Mouse (Mus musculus): ENCODE measurements around the gene Dgcr6. TPM values are rescaled to one million over a fixed set of nuclear protein-coding genes. Genes with fewer than 3 reads are reported as not detected.

Dgcr6 gene
- total and polyA plus RNA-seq, 3 experiments, result 41.4 to 46.7 (median 41.4) TPM

DNA sequence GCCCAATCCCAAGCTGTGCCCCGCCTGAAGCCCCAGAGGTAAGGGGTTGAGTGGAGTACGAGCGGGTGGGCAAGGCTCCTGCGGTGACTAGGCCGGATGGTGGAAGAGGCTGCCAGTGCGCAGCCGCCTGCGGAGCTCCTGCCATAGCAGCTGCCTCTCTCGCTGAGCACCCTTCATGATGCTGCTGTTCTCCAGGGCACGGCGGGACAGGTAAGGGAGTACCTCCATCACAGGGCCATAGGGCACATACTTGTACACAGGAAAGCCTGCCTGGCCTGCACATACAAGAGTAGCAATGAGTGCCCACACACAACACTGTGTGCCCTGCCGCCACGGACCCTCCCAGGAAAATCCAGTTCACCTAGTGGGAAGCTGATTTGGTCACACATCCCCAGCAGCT is 19.4 kb downstream of the Dgcr6 start:
- WGBS, result 97% methylated on average over 13 of the region's 13 CpGs
- H3K4me1 ChIP-seq (ENCODE audit: control insufficient read depth, insufficient read depth, low read length), result peaks cover 3% of the 10 kb centered on the region
- no peak overlapping the region for H3K27ac ChIP-seq
- TF ChIP-seq EP300 (IDR thresholded peaks at IDR 0.05; ENCODE audit: insufficient read depth, low read depth, low read length), result no peak
- no peak for TF ChIP-seq CTCF (IDR thresholded peaks at IDR 0.05)
- no peak for TF ChIP-seq POLR2A (IDR thresholded peaks at IDR 0.05; ENCODE audit: insufficient read depth, low read depth, low read length)
- H3K27me3 ChIP-seq (ENCODE audit: control insufficient read depth, insufficient read depth, low read length), result no peaks in the 10 kb centered on the region
- peaks cover 1% of the 10 kb centered on the region; the same call in 1 of the 2 replicates for H3K36me3 ChIP-seq (ENCODE audit: control insufficient read depth, insufficient read depth, low read length)
- intact Hi-C loops (cut with DNase I), result no loop called here
- no peak overlapping the region for H3K9ac ChIP-seq (ENCODE audit: low read depth, low read length)
- DNase-seq, result no peak
- H3K4me3 ChIP-seq, result no peak overlapping the region
- no peaks in the 10 kb centered on the region for H3K79me2 ChIP-seq (replicated peaks; ENCODE audit: control insufficient read depth, insufficient read depth, low read length)

DNA sequence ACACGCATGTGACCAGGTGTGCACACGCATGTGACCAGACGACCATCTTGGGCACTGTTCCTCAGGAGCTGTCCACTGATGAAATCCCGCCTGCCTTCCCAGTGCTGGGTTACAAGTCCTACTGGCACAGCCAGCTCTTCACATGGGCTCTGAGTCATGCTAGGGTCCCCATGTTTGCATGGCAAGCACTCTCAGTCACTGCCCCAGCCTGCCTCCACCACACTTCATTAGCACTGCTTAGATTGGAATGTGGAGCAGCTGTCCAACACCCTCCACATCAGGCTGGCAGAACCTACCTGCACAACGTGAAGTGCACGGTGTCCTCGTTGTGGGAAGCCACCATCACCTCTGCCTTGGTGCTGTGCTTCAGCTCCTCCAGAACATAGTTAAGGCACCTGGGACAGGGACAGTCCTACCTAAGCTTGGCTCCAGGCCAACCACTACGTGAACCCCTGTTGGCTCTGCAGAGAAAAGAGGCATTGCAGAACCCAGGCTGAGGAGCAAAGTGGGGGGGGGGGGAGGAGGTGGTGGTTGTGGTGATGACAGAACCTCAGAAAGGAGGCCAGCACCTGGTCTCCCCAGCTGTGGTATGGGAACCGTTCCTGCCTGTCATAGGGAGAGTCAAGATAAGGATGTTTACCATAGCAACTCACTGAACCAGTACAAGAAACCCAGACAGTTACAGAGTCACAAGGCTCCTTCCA is 20.8 kb downstream of the Dgcr6 start:
- intact Hi-C loops (cut with DNase I), result no loop called here
- H3K79me2 ChIP-seq (replicated peaks; ENCODE audit: control insufficient read depth, insufficient read depth, low read length), result no peaks in the 10 kb centered on the region
- no peak overlapping the region for H3K4me3 ChIP-seq
- H3K4me1 ChIP-seq (ENCODE audit: control insufficient read depth, insufficient read depth, low read length), result peaks cover 6% of the 10 kb centered on the region
- no peaks in the 10 kb centered on the region for H3K27me3 ChIP-seq (ENCODE audit: control insufficient read depth, insufficient read depth, low read length)
- no peak for DNase-seq
- TF ChIP-seq CTCF (IDR thresholded peaks at IDR 0.05) (no peak), EP300 (IDR thresholded peaks at IDR 0.05; ENCODE audit: insufficient read depth, low read depth, low read length) (no peak), POLR2A (IDR thresholded peaks at IDR 0.05; ENCODE audit: insufficient read depth, low read depth, low read length) (no peak)
- WGBS, result 70% methylated on average over 9 of the region's 9 CpGs
- no peaks in the 10 kb centered on the region for H3K36me3 ChIP-seq (ENCODE audit: control insufficient read depth, insufficient read depth, low read length)
- no peak overlapping the region for H3K9ac ChIP-seq (ENCODE audit: low read depth, low read length)
- H3K27ac ChIP-seq, result no peak overlapping the region

DNA sequence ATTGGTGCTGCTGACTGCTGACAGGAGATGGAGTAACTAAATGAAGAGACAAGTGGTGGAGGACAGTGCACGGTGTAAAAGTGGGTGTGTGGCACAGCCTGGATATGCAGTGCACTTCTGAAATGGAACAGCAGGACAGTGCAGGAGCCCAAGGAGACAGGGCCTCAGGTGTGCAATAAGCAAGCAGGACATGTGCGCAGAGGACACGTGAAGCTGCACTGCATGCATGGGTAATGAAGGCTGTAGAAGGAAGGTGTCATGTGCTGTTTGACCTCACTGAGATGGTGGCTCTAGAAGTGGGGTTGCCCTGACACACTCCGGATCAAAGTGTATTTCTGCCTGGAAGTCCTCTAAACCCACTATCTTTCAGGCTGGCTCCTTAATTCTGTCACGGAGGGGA is 22.0 kb downstream of the Dgcr6 start:
- WGBS, result 75% methylated on average over 5 of the region's 5 CpGs
- Histone ChIP-seq H3K4me1 (ENCODE audit: control insufficient read depth, insufficient read depth, low read length) (peaks cover 6% of the 10 kb centered on the region), H3K27ac (no peak overlapping the region), H3K27me3 (ENCODE audit: control insufficient read depth, insufficient read depth, low read length) (no peaks in the 10 kb centered on the region), H3K36me3 (ENCODE audit: control insufficient read depth, insufficient read depth, low read length) (no peaks in the 10 kb centered on the region), H3K79me2 (replicated peaks; ENCODE audit: control insufficient read depth, insufficient read depth, low read length) (no peaks in the 10 kb centered on the region), H3K4me3 (no peak overlapping the region), H3K9ac (ENCODE audit: low read depth, low read length) (no peak overlapping the region)
- DNase-seq, result no peak
- intact Hi-C loops (cut with DNase I), result no loop called here
- TF ChIP-seq POLR2A (IDR thresholded peaks at IDR 0.05; ENCODE audit: insufficient read depth, low read depth, low read length) (no peak), CTCF (IDR thresholded peaks at IDR 0.05) (no peak), EP300 (IDR thresholded peaks at IDR 0.05; ENCODE audit: insufficient read depth, low read depth, low read length) (no peak)

DNA sequence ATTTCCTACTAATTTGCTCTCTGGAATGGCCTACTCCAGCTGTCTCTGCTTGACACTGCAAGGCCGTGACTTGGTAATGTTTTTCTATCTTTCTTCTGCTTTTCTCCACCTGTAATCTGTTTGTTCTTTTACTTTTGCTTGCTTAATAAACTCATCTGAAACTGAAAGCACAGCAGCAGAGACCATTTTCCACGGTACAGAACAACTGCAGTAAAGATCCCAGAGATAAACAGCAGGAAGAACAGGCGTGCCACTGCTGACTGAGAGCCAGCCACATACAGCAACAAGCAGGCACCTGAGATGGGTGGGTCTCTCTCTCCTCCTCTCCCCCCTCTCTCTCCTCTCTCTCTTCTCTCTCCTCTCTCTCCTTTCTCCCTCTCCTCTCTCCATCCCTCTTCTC is 22.5 kb downstream of the Dgcr6 start:
- intact Hi-C loops (cut with DNase I), result no loop called here
- WGBS, result 42% methylated on average over 3 of the region's 3 CpGs

DNA sequence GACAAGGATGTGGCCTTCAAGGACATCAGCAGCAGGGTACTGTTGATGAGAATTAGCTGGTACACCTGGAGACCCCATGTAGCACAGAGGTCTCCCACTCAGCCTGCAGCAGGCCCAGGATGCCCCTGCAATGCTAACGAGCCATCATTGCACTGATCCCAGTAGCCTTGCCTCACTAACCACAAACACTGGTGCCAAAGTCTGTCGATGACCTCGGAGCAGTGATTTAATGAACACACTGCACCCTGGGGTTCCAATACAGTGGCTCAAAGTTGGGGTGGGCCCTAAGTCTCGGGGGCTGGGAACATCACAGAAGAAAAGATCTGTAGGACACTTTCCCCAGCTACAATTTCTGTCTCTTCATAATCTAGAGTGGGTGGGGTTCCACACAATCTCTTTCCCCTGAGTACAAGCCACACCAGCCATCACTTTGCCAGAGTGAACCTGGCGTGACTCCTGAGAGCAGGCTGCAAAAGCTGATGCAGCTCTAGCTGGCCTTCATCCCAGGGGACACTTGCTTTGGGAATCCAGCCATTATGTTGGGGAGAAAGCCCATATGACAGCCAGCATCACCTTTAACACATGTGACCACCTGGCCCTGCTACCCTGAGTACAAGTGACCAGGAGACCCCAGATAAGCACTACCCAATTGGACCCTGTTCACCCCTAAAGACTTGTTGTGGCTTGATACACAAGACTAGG is 25.8 kb downstream of the Dgcr6 start:
- H3K36me3 ChIP-seq (ENCODE audit: control insufficient read depth, insufficient read depth, low read length), result no peaks in the 10 kb centered on the region
- H3K79me2 ChIP-seq (replicated peaks; ENCODE audit: control insufficient read depth, insufficient read depth, low read length), result no peaks in the 10 kb centered on the region
- intact Hi-C loops (cut with DNase I), result no loop called here
- H3K27me3 ChIP-seq (ENCODE audit: control insufficient read depth, insufficient read depth, low read length), result no peaks in the 10 kb centered on the region
- H3K4me3 ChIP-seq, result no peak overlapping the region
- no peak for TF ChIP-seq CTCF (IDR thresholded peaks at IDR 0.05)
- TF ChIP-seq EP300 (IDR thresholded peaks at IDR 0.05; ENCODE audit: insufficient read depth, low read depth, low read length), result peak; percentile 68
- H3K4me1 ChIP-seq (ENCODE audit: control insufficient read depth, insufficient read depth, low read length), result peaks cover 8% of the 10 kb centered on the region
- H3K27ac ChIP-seq, result no peak overlapping the region; the same call in 1 of the 2 replicates
- WGBS, result 65% methylated on average over 5 of the region's 5 CpGs
- H3K9ac ChIP-seq (ENCODE audit: low read depth, low read length), result no peak overlapping the region
- peak; percentile 41 to 53 for DNase-seq

More for the DNA sequence above, 22.5 kb downstream of the Dgcr6 start:
- Histone ChIP-seq H3K79me2 (replicated peaks; ENCODE audit: control insufficient read depth, insufficient read depth, low read length) (no peaks in the 10 kb centered on the region), H3K36me3 (ENCODE audit: control insufficient read depth, insufficient read depth, low read length) (no peaks in the 10 kb centered on the region), H3K27me3 (ENCODE audit: control insufficient read depth, insufficient read depth, low read length) (no peaks in the 10 kb centered on the region), H3K4me3 (no peak overlapping the region), H3K9ac (ENCODE audit: low read depth, low read length) (no peak overlapping the region), H3K27ac (no peak overlapping the region), H3K4me1 (ENCODE audit: control insufficient read depth, insufficient read depth, low read length) (peaks cover 6% of the 10 kb centered on the region)
- no peak for DNase-seq
- TF ChIP-seq POLR2A (IDR thresholded peaks at IDR 0.05; ENCODE audit: insufficient read depth, low read depth, low read length) (no peak), EP300 (IDR thresholded peaks at IDR 0.05; ENCODE audit: insufficient read depth, low read depth, low read length) (no peak)

DNA sequence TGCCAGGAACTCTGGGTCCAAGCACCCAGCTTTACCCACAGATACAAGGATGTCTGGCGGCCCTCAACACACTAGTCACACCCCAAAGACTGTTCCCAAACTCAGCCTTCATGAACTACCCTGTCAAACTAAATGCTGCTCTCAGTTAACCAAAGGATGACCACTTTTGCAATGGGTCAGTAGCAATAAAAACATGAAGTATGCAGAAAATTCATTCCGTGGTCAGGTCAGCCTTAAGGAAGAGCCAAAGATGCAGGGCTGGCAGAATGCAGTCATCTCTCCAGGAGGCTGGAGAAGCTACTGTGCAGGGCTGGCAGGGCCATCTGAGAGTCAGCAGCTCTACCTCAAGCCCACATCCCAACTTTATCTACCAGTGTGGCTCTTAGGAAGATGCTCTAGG is 26.6 kb downstream of the Dgcr6 start:
- DNase-seq, result no peak
- 87% methylated on average over 2 of the region's 2 CpGs for WGBS

More for the DNA sequence above, 26.6 kb downstream of the Dgcr6 start:
- Histone ChIP-seq H3K79me2 (replicated peaks; ENCODE audit: control insufficient read depth, insufficient read depth, low read length) (no peaks in the 10 kb centered on the region), H3K4me1 (ENCODE audit: control insufficient read depth, insufficient read depth, low read length) (peaks cover 8% of the 10 kb centered on the region), H3K27me3 (ENCODE audit: control insufficient read depth, insufficient read depth, low read length) (no peaks in the 10 kb centered on the region), H3K27ac (no peak overlapping the region), H3K4me3 (no peak overlapping the region), H3K9ac (ENCODE audit: low read depth, low read length) (no peak overlapping the region), H3K36me3 (ENCODE audit: control insufficient read depth, insufficient read depth, low read length) (no peaks in the 10 kb centered on the region)
- TF ChIP-seq EP300 (IDR thresholded peaks at IDR 0.05; ENCODE audit: insufficient read depth, low read depth, low read length), result no peak
- no peak for TF ChIP-seq CTCF (IDR thresholded peaks at IDR 0.05)
- no peak for TF ChIP-seq POLR2A (IDR thresholded peaks at IDR 0.05; ENCODE audit: insufficient read depth, low read depth, low read length)
- intact Hi-C loops (cut with DNase I), result no loop called here
